Mouse (Mus musculus) liver, adult 2 months (tissue): Measurements from ENCODE around the gene Cdh23. TPM values are rescaled to one million over a fixed set of nuclear protein-coding genes. Genes with fewer than 3 reads are reported as not detected.
A peak's percentile ranks its signal among the peaks of the same experiment; 100 is the strongest.

Source experiments
- DNase-seq: peaks from one replicate; pipeline ENCODE4 v3.0.0-alpha.2; 2011; ENCODE audit warnings: low read depth, low spot score; ENCODE audit errors: extremely low read depth
- H3K27ac ChIP-seq: fragments of 200-500 bp; replicated peaks from 2 replicates; pipeline ENCODE4 v1.5.1; 2012; ENCODE audit warnings: low read depth, mild to moderate bottlenecking, control low read depth, inconsistent platforms, low read length; ENCODE audit not compliant: insufficient read depth
- H3K27me3 ChIP-seq: fragments of 200-500 bp; 2 replicates; pipeline ENCODE4 v1.6.1; 2012; ENCODE audit warnings: mild to moderate bottlenecking, moderate library complexity, low read length, inconsistent platforms; ENCODE audit not compliant: control insufficient read depth, insufficient read depth
- H3K36me3 ChIP-seq: fragments of 200-500 bp; 2 replicates; pipeline ENCODE4 v1.6.1; 2012; ENCODE audit warnings: low read length, inconsistent platforms; ENCODE audit not compliant: control insufficient read depth, insufficient read depth
- H3K4me1 ChIP-seq: fragments of 200-500 bp; 2 replicates; pipeline ENCODE4 v1.6.1; 2011; ENCODE audit warnings: low read length; ENCODE audit not compliant: control insufficient read depth, insufficient read depth
- H3K4me3 ChIP-seq: fragments of 200-500 bp; 2 replicates; pipeline ENCODE4 v1.5.1; 2011; ENCODE audit warnings: low read depth, mild to moderate bottlenecking, control low read depth, low read length, moderate library complexity; ENCODE audit not compliant: insufficient read depth
- H3K79me2 ChIP-seq: fragments of 200-500 bp; 2 replicates; pipeline ENCODE4 v1.6.1; 2012; ENCODE audit warnings: inconsistent platforms, mild to moderate bottlenecking, low read length, moderate library complexity; ENCODE audit not compliant: control insufficient read depth, insufficient read depth
- H3K9ac ChIP-seq: fragments of 200-500 bp; 2 replicates; pipeline ENCODE4 v1.6.1; 2012; ENCODE audit warnings: low read depth, mild to moderate bottlenecking, control low read depth, inconsistent platforms, low read length
- CTCF ChIP-seq: fragments of 200-500 bp; IDR thresholded peaks from 2 replicates; pipeline ENCODE4 v1.5.1; 2011; ENCODE audit warnings: low read depth, low read length, control low read depth
- POLR2A ChIP-seq: fragments of 200-500 bp; IDR thresholded peaks from 2 replicates; pipeline ENCODE4 v1.6.1; 2011; ENCODE audit warnings: low read length, control low read depth; ENCODE audit not compliant: insufficient read depth; ENCODE audit errors: extremely low read depth
- WGBS: fragments of 180-500 bp; shearing (Covaris S2); methylation state at CpG from one replicate; pipeline ENCODE4 v1.1.7; 2018; 5-methylcytosine and 5-hydroxymethylcytosine counted together
- polyA plus RNA-seq: library from polyadenylated mRNA; depleted of rRNA; stranded (reverse); fragments of >200 nt; gene quantifications from 2 replicates; pipeline ENCODE4 v1.2.3, GENCODE M21; 2012
- total RNA-seq: library from RNA; depleted of rRNA; stranded (reverse); fragments of >200 nt; gene quantifications from 2 replicates; pipeline ENCODE4 v1.2.3, GENCODE M21; 2014

The Cdh23 gene
- total and polyA plus RNA-seq, 2 experiments = not detected

DNA sequence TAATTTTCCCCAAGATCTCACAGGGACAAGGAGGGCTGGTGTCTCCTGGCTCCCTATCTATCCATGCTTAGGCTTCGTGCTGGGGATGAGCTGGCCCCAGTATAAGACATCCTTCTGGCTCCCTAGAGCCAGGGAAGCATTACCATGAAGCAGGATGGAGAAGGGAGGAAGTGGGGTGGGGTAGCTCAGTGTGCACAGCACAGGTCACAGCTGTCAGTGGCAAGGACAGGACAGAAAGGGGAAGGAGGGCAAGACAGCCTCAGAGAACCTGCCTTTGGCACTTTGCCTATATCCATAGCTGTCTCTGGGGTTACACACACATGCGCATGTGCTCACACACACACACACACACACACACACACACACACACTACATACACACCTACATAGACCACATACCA, 308.0 kb downstream of the Cdh23 start:
- DNase-seq = no peak
- no peaks in the 10 kb centered on the region for H3K27me3 ChIP-seq
- no peaks in the 10 kb centered on the region for H3K79me2 ChIP-seq
- 77% methylated on average over 2 of the region's 2 CpGs for WGBS
- no peak overlapping the region for H3K27ac ChIP-seq
- H3K4me1 ChIP-seq = peaks cover 3% of the 10 kb centered on the region; the same call in 1 of the 2 replicates
- H3K4me3 ChIP-seq = no peak overlapping the region
- H3K9ac ChIP-seq = no peak overlapping the region
- no peaks in the 10 kb centered on the region for H3K36me3 ChIP-seq
- TF ChIP-seq CTCF = no peak
- TF ChIP-seq POLR2A = no peak

DNA sequence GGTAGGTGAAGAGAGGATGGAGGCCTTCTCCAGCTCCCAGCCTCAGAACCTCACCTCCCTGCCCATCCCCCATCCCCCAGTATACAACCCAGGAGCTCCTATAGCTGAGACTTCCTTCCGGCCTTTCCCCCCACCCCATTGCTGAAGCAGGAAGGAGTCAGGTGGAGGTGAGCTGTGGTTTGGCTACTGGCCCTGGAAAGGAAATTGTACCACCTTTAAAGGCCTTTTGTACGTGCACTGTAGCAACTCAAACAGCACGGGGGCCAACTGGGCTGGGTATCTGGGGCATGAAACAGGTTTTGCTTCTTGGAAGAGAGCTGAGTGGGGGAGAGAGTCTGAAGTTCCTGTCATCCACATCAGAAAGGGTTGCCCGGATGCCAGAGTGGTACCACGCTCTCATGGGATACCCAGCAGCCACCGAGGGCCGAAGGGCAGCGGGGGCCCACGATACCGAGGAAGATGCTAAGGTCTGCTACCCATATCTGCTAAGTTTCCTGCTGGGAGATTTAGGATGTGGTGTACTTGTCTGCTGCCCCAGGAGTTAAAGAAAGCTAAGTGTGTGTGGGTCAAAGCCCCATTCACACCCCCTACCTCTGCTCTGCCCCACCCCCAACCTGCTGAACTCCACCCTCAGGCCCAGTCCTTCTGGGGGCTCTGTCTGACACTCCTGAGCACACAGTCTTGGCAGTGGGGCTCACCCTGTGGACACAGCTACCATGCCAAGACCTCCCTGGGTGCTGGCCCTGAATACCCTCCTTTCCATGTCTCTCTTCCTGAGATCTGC, 315.0 kb downstream of the Cdh23 start:
- DNase-seq = no peak
- Histone ChIP-seq H3K79me2 (no peaks in the 10 kb centered on the region), H3K4me3 (no peak overlapping the region), H3K36me3 (no peaks in the 10 kb centered on the region), H3K27me3 (no peaks in the 10 kb centered on the region), H3K27ac (no peak overlapping the region), H3K4me1 (0 out of 2 replicates have a peak, but pooled peaks cover 1% of the 10 kb centered on the region), H3K9ac (no peak overlapping the region)
- WGBS = 82% methylated on average over 10 of the region's 10 CpGs
- TF ChIP-seq CTCF (no peak), POLR2A (no peak)

DNA sequence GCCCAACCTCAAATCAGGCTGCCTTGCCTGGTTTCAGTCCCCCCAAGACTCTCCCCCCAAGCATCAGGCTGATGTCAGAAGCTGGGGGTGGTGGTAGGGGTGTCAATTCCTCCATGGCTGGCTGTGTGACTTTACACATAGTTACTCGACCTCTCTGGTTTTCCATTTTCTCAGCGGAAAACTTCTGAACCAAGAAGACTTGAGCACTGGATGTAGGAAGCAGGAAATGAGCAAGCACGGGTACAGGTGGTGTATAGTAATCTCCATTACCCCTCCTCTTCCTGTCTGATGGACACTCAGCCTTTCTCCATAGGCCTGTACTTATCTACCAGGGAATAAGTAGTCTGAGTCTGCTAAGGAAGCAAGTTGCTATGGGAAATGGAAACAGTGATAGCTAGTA, 316.1 kb downstream of the Cdh23 start:
- H3K27ac ChIP-seq = peak overlapping the region; percentile 4; the same call in 1 of the 2 replicates
- 0 out of 2 replicates have a peak, but pooled peaks cover 1% of the 10 kb centered on the region for H3K4me1 ChIP-seq
- 59% methylated on average over 3 of the region's 3 CpGs for WGBS
- H3K9ac ChIP-seq = no peak overlapping the region
- H3K36me3 ChIP-seq = no peaks in the 10 kb centered on the region
- no peak for TF ChIP-seq CTCF
- no peak for TF ChIP-seq POLR2A
- H3K4me3 ChIP-seq = no peak overlapping the region
- H3K27me3 ChIP-seq = no peaks in the 10 kb centered on the region
- DNase-seq = no peak
- H3K79me2 ChIP-seq = no peaks in the 10 kb centered on the region

DNA sequence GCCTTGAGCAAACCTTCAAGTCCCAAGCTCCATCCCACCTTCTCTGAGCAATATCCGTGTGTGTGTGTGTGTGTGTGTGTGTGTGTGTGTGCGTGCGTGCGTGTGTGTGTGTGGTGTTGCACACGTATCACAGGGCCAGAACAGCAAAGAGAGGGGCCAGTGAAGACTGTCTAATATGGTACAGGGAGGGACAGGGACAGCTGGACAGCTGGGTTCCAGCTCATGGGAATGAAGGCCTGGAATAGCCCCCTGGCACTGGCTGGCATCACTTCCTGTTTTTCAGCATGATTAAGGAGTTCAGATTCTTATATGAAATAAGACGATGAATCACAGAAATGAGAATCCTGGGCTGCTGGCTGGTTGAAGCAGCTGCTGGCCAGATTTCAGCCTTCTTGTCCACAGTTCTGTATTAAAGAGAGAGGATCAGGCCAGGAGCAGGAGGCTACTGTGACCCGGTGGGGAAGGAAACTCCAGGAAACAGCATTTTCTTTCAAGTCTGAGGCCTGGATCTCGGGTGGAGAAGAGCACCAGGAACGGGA, 316.8 kb downstream of the Cdh23 start:
- H3K36me3 ChIP-seq = no peaks in the 10 kb centered on the region
- no peaks in the 10 kb centered on the region for H3K79me2 ChIP-seq
- H3K27me3 ChIP-seq = no peaks in the 10 kb centered on the region
- no peak overlapping the region for H3K4me3 ChIP-seq
- peak overlapping the region; percentile 4; the same call in 1 of the 2 replicates for H3K27ac ChIP-seq
- 76% methylated on average over 9 of the region's 9 CpGs for whole genome bisulfite sequencing
- TF ChIP-seq POLR2A (no peak), CTCF (no peak)
- H3K9ac ChIP-seq = no peak overlapping the region
- DNase-seq = no peak
- 0 out of 2 replicates have a peak, but pooled peaks cover 1% of the 10 kb centered on the region for H3K4me1 ChIP-seq

DNA sequence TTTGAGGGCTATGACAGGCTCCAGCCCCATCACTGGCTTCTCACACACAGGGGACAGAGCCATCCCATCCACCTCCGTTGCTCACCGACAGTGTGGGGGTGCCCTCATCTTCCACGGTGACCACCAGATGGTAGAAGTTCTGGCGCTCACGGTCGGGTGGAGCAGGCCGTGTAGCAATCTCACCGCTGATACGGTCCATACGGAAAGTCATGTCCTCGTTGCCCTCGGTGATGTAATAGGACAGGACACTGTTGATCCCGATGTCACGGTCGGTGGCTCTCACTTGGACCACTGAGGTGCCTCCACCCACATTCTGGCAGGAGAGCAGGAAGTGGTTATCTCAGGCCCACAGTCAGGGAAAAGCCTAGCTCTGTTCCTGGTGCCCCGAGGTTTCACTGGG, 319.6 kb downstream of the Cdh23 start:
- no peaks in the 10 kb centered on the region for H3K79me2 ChIP-seq
- no peak for DNase-seq
- no peak overlapping the region for H3K27ac ChIP-seq
- no peak overlapping the region for H3K4me3 ChIP-seq
- 71% methylated on average over 16 of the region's 16 CpGs for WGBS
- no peaks in the 10 kb centered on the region for H3K27me3 ChIP-seq
- TF ChIP-seq POLR2A = no peak
- no peak for TF ChIP-seq CTCF
- no peaks in the 10 kb centered on the region for H3K36me3 ChIP-seq
- 0 out of 2 replicates have a peak, but pooled peaks cover 1% of the 10 kb centered on the region for H3K4me1 ChIP-seq
- H3K9ac ChIP-seq = no peak overlapping the region
